In the genomic region with DNA sequence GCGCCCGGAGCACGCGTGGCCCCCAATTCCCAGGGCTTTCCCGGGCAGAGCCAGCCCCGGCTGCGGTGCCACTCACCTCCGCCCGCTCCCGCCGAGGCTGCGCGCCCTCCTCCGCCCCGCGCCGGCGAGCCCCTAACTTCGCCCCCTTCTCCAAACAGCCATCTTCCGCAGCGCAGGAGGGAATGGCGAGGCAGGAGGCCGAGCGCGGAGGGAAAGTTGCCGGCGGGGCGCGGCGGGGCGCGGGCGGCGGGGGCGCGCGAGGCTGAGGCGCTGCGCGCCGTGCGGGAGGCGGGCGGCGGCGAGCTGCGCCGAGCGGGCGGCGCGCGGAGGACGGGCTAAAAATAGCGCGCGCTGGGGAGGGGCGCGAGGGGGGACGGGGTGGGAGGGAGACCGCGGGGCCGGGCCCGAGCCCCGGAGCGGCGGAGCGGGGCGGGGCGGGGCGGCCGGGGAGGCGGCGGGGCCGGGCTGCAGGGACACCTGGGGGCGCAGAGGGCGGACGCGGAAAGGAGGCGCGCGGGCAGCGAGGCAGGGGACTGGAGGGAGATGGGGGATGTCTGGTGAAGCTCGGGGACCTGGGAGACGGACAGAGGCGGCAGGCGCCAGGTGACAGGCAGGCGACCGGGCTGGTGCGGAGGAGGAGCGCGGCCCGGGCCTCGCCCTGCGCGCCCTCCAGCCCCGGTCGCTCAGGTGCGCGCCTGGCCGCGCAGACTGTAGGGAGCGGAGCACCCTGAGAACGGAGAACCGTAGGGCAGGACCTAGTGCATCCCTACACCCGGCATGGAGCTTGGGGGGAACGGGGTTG, we compare ENCODE assay signal across 8 mouse cellular contexts. TPM values are rescaled to one million over a fixed set of nuclear protein-coding genes. Genes with fewer than 3 reads are reported as not detected.
A peak's percentile ranks its signal among the peaks of the same experiment; 100 is the strongest.
DNase-seq lines count a peak whose midpoint lies in the region; ATAC-seq and TF ChIP-seq lines count a peak whose summit lies in the region.

No protein-coding gene starts in this region.

- peak; percentile 86 for ATAC-seq in embryonic facial prominence, embryonic 12.5 days (ENCODE audit: insufficient number of reproducible peaks, insufficient read depth, low FRiP score, low TSS enrichment)
- ATAC-seq in midbrain, embryonic 14.5 days (ENCODE audit: low FRiP score, low TSS enrichment): peak; percentile 90
- no peak for ATAC-seq in erythroid progenitor cell, adult 5-6 weeks (replicated peaks; ENCODE audit: low FRiP score, poor library complexity, severe bottlenecking)

- no peaks in the 10 kb centered on the region for H3K9me3 ChIP-seq in ES-E14 (ENCODE audit: control insufficient read depth, insufficient read depth, low read depth, low read length)
- H3K9me3 ChIP-seq in embryonic facial prominence, embryonic 12.5 days: no peaks in the 10 kb centered on the region
- no peaks in the 10 kb centered on the region for H3K9me3 ChIP-seq in midbrain, embryonic 14.5 days (ENCODE audit: control insufficient read depth, low read length)

- in situ Hi-C loops in ES-E14 (cut with MboI; ENCODE audit: low sequenced_read_pairs in 2 of 2, unreplicated experiment in 2 of 2): no loop called here

- peak; percentile 50 for DNase-seq in CD4-positive, CD25-positive, alpha-beta regulatory T cell, adult 2 months (ENCODE audit: low read depth, low spot score)
- DNase-seq in ES-E14 (ENCODE audit: low read depth, low spot score): peak; percentile 25
- DNase-seq in heart, postnatal 36 days: peak; percentile 17 to 36
- DNase-seq in left cerebral cortex, postnatal 25 days (ENCODE audit: low spot score in 2 of 2): peak; percentile 39 to 41
- peak; percentile 86 for DNase-seq in midbrain, embryonic 14.5 days
- peak; percentile 46 for DNase-seq in testis, postnatal 10 days (ENCODE audit: low spot score)

- H3K9ac ChIP-seq in ES-E14 (ENCODE audit: insufficient read depth, low read depth, low read length, poor library complexity, severe bottlenecking): peak overlapping the region; percentile 69
- H3K9ac ChIP-seq in embryonic facial prominence, embryonic 12.5 days: peak overlapping the region; percentile 60
- H3K9ac ChIP-seq in midbrain, embryonic 14.5 days (replicated peaks; ENCODE audit: low read length): peak overlapping the region; percentile 82

- intact Hi-C loops in heart, postnatal 36 days (cut with DNase I): no loop called here
- intact Hi-C loops in left cerebral cortex, postnatal 25 days (cut with DNase I): loop anchor here (2.0 to 10.0 kb wide), 3 partner anchors 100 to 1522 kb away; no protein-coding TSS in a partner anchor

- H3K4me2 ChIP-seq in embryonic facial prominence, embryonic 12.5 days (replicated peaks): peak overlapping the region; percentile 90
- H3K4me2 ChIP-seq in midbrain, embryonic 14.5 days (ENCODE audit: low read length): peak overlapping the region; percentile 83

- H3K27ac ChIP-seq in ES-E14 (ENCODE audit: insufficient read depth, low read depth, low read length, poor library complexity, severe bottlenecking): no peak overlapping the region
- peak overlapping the region; percentile 36; the same call in 1 of the 2 replicates for H3K27ac ChIP-seq in embryonic facial prominence, embryonic 12.5 days
- peak overlapping the region; percentile 73 for H3K27ac ChIP-seq in midbrain, embryonic 14.5 days (replicated peaks; ENCODE audit: low read depth, low read length)

- peak overlapping the region; percentile 90 to 92 for H3K4me3 ChIP-seq in ES-E14 (ENCODE audit: insufficient read depth in 1 of 2, low read depth in 1 of 2, low read length in 2 of 2, poor library complexity in 1 of 2, severe bottlenecking in 1 of 2)
- H3K4me3 ChIP-seq in embryonic facial prominence, embryonic 12.5 days: peak overlapping the region; percentile 74
- H3K4me3 ChIP-seq in midbrain, embryonic 14.5 days (replicated peaks; ENCODE audit: low read depth, low read length): peak overlapping the region; percentile 73

- WGBS in embryonic facial prominence, embryonic 12.5 days: under 1% methylated on average over 73 of the region's 107 CpGs
- WGBS in midbrain, embryonic 14.5 days: under 1% methylated on average over 77 of the region's 107 CpGs

- no peaks in the 10 kb centered on the region for H3K4me1 ChIP-seq in ES-E14 (ENCODE audit: control insufficient read depth in 2 of 2, insufficient read depth in 2 of 2, low read length in 2 of 2, poor library complexity in 1 of 2)
- H3K4me1 ChIP-seq in embryonic facial prominence, embryonic 12.5 days: no peaks in the 10 kb centered on the region
- H3K4me1 ChIP-seq in midbrain, embryonic 14.5 days (ENCODE audit: control insufficient read depth, insufficient read depth, low read length): peaks cover 3% of the 10 kb centered on the region; the same call in 1 of the 2 replicates

- H3K27me3 ChIP-seq in embryonic facial prominence, embryonic 12.5 days: 0 out of 2 replicates have a peak, but pooled peaks cover 6% of the 10 kb centered on the region
- H3K27me3 ChIP-seq in midbrain, embryonic 14.5 days (ENCODE audit: control insufficient read depth, insufficient read depth, low read length): peaks cover 14% of the 10 kb centered on the region

- H3K36me3 ChIP-seq in ES-E14 (ENCODE audit: control insufficient read depth, insufficient read depth, low read length, poor library complexity, severe bottlenecking): no peaks in the 10 kb centered on the region
- H3K36me3 ChIP-seq in embryonic facial prominence, embryonic 12.5 days: no peaks in the 10 kb centered on the region
- H3K36me3 ChIP-seq in midbrain, embryonic 14.5 days (ENCODE audit: control insufficient read depth, insufficient read depth, low read length): no peaks in the 10 kb centered on the region

TF ChIP-seq in ES-E14, 5 proteins besides CTCF, POLR2A, EP300 and RAD21:
- no peak for TF ChIP-seq ZC3H11A (IDR thresholded peaks at IDR 0.05; ENCODE audit: borderline replicate concordance, low read depth, low read length)

RNA-seq across cellular contexts. Expression of a gene that starts 10.0 kb away (rescaled TPM):
- total RNA-seq in ES-E14 (2012; rRNA removed): 0.58 and 0.69 TPM in 2 replicates
- polyA plus RNA-seq in embryonic facial prominence, embryonic 12.5 days (2016; fragmentation: Nextera tagmentation; extraction: Ambion mirVana): 7.2 and 7.3 TPM in 2 replicates
- 10 to 100 TPM; 18.2 to 22.4 TPM for total RNA-seq in heart, postnatal 36 days (2021)
- 10 to 100 TPM; 55.4 to 55.6 TPM for total RNA-seq in left cerebral cortex, postnatal 25 days (2021)
- 11.3 and 17.0 TPM in 2 replicates for polyA plus RNA-seq in midbrain, embryonic 14.5 days (2014; fragmentation: Nextera tagmentation; extraction: Ambion mirVana)
- 1.7 and 4.3 TPM in 2 replicates for total RNA-seq in erythroid progenitor cell, adult 5-6 weeks (2015; ENCODE audit: low replicate concordance)
- 2.2 and 2.3 TPM in 2 replicates for total RNA-seq in erythroid progenitor cell, adult 5-6 weeks (2017; ENCODE audit: low replicate concordance)

Comparison
In these comparisons a context has a peak if more than half of its experiments do, and no peak if none do; other contexts are left out.
1. DNase-seq: peak in every context shown above with its lines; median percentile 86 in midbrain, embryonic 14.5 days; 50 in CD4-positive, CD25-positive, alpha-beta regulatory T cell, adult 2 months; 46 in testis, postnatal 10 days; 40 in left cerebral cortex, postnatal 25 days; 26 in heart, postnatal 36 days; 25 in ES-E14.